Mouse (Mus musculus) liver, embryonic 12.5 days (tissue): ENCODE data around the gene Pex19. TPM values are rescaled to one million over a fixed set of nuclear protein-coding genes. Genes with fewer than 3 reads are reported as not detected.

Experiments used
- ATAC-seq: fragments of 200-750 bp; cut with Nextera tagmentation; 2 replicates; pipeline ENCODE4 v1.8.0; 2017; ENCODE audit warnings: moderate number of reproducible peaks, mild to moderate bottlenecking, moderate library complexity
- H3K27ac ChIP-seq: fragments of 300-500 bp; sonication (generic); 2 replicates; pipeline ENCODE4 v1.5.1; 2016; ENCODE audit warnings: mild to moderate bottlenecking
- H3K27me3 ChIP-seq: fragments of 300-500 bp; sonication (generic); replicated peaks from 2 replicates; pipeline ENCODE4 v1.6.1; 2016; ENCODE audit warnings: mild to moderate bottlenecking, moderate library complexity
- H3K36me3 ChIP-seq: fragments of 300-500 bp; sonication (generic); 2 replicates; pipeline ENCODE4 v1.6.1; 2016; ENCODE audit warnings: mild to moderate bottlenecking, moderate library complexity
- H3K4me1 ChIP-seq: fragments of 300-500 bp; sonication (generic); 2 replicates; pipeline ENCODE4 v1.6.1; 2016
- H3K4me2 ChIP-seq: fragments of 300-500 bp; sonication (generic); 2 replicates; pipeline ENCODE4 v1.6.1; 2016; ENCODE audit warnings: mild to moderate bottlenecking, moderate library complexity
- H3K4me3 ChIP-seq: fragments of 300-500 bp; sonication (generic); 2 replicates; pipeline ENCODE4 v1.5.1; 2016; ENCODE audit warnings: mild to moderate bottlenecking, moderate library complexity
- H3K9ac ChIP-seq: fragments of 300-500 bp; sonication (generic); 2 replicates; pipeline ENCODE4 v1.6.1; 2016; ENCODE audit warnings: mild to moderate bottlenecking, moderate library complexity
- H3K9me3 ChIP-seq: fragments of 300-500 bp; sonication (generic); replicated peaks from 2 replicates; pipeline ENCODE4 v1.6.1; 2016; ENCODE audit warnings: mild to moderate bottlenecking, moderate library complexity
- WGBS: fragments of 180-500 bp; shearing (Covaris S2); methylation state at CpG from one replicate; pipeline ENCODE4 v1.1.7; 2016; ENCODE audit not compliant: insufficient replicate concordance; 5-methylcytosine and 5-hydroxymethylcytosine counted together
- polyA plus RNA-seq: library from polyadenylated mRNA; unstranded; fragments of >200 nt; fragmentation: Nextera tagmentation; extraction: Ambion mirVana; gene quantifications from 2 replicates; pipeline ENCODE4 v1.2.1, GENCODE M21; 2016

Gene Pex19
- polyA plus RNA-seq, 1 experiment from 2014 or later: 56.8 TPM

- no peak for ATAC-seq
- Histone ChIP-seq H3K4me2 (no peak overlapping the region), H3K9ac (no peak overlapping the region), H3K9me3 (no peaks in the 10 kb centered on the region), H3K36me3 (peaks cover 5% of the 10 kb centered on the region), H3K27ac (no peak overlapping the region), H3K4me1 (no peaks in the 10 kb centered on the region), H3K4me3 (no peak overlapping the region), H3K27me3 (no peaks in the 10 kb centered on the region)
- 78% methylated on average over 1 of the region's 1 CpGs for WGBS
Observed at GRCm38 (mm10) chr1:172140825-172141224, 14.3 kb downstream of the Pex19 start.

- WGBS: 69% methylated on average over 3 of the region's 3 CpGs
- no peak for ATAC-seq
- Histone ChIP-seq H3K4me3 (no peak overlapping the region), H3K27ac (no peak overlapping the region), H3K27me3 (no peaks in the 10 kb centered on the region), H3K36me3 (no peaks in the 10 kb centered on the region), H3K4me2 (no peak overlapping the region), H3K4me1 (no peaks in the 10 kb centered on the region), H3K9ac (no peak overlapping the region), H3K9me3 (no peaks in the 10 kb centered on the region)
Observed at GRCm38 (mm10) chr1:172141529-172141928, 15.0 kb downstream of the Pex19 start.

GRCm38 (mm10) chr1:172143570-172143969 lies 17.0 kb downstream of the Pex19 start:
- Histone ChIP-seq H3K27ac (no peak overlapping the region), H3K4me1 (peaks cover 7% of the 10 kb centered on the region), H3K9me3 (no peaks in the 10 kb centered on the region), H3K4me2 (no peak overlapping the region), H3K4me3 (no peak overlapping the region), H3K9ac (no peak overlapping the region), H3K27me3 (no peaks in the 10 kb centered on the region), H3K36me3 (no peaks in the 10 kb centered on the region)
- 30% methylated on average over 1 of the region's 1 CpGs for WGBS
- no peak for ATAC-seq

GRCm38 (mm10) chr1:172147835-172148278 lies 21.3 kb downstream of the Pex19 start, which contains the start of gene Dcaf8:
Gene Dcaf8, plus strand, starts transcription at chr1:172148084.
- ATAC-seq: peak; percentile 98
- H3K4me2 ChIP-seq: peak within 1 kb of the TSS; percentile 71
- H3K9ac ChIP-seq: peak within 1 kb of the TSS; percentile 97
- H3K27me3 ChIP-seq: no peaks in the 10 kb centered on the region
- peak within 1 kb of the TSS; percentile 95 for H3K27ac ChIP-seq
- H3K4me3 ChIP-seq: peak within 1 kb of the TSS; percentile 89
- H3K4me1 ChIP-seq: peaks cover 35% of the 10 kb centered on the region
- peaks cover 31% of the 10 kb centered on the region for H3K36me3 ChIP-seq
- WGBS: 0% methylated on average over 42 of the region's 42 CpGs
- H3K9me3 ChIP-seq: no peaks in the 10 kb centered on the region

- under 1% methylated on average over 39 of the region's 40 CpGs for WGBS
- Histone ChIP-seq H3K4me3 (peak overlapping the region; percentile 89), H3K4me1 (peaks cover 35% of the 10 kb centered on the region), H3K9ac (peak overlapping the region; percentile 97), H3K27ac (peak overlapping the region; percentile 95), H3K4me2 (peak overlapping the region; percentile 71), H3K9me3 (no peaks in the 10 kb centered on the region), H3K36me3 (peaks cover 36% of the 10 kb centered on the region), H3K27me3 (no peaks in the 10 kb centered on the region)
- ATAC-seq: peak; percentile 55
Observed at GRCm38 (mm10) chr1:172148279-172148954, 21.9 kb downstream of the Pex19 start.

- no peaks in the 10 kb centered on the region for H3K27me3 ChIP-seq
- H3K4me3 ChIP-seq: peak overlapping the region; percentile 89
- H3K36me3 ChIP-seq: peaks cover 44% of the 10 kb centered on the region
- H3K9ac ChIP-seq: peak overlapping the region; percentile 97
- H3K4me1 ChIP-seq: peaks cover 35% of the 10 kb centered on the region
- ATAC-seq: peak; percentile 14; the same call in 1 of the 2 replicates
- no peaks in the 10 kb centered on the region for H3K9me3 ChIP-seq
- peak overlapping the region; percentile 71 for H3K4me2 ChIP-seq
- 6% methylated on average over 19 of the region's 19 CpGs for WGBS
- H3K27ac ChIP-seq: peak overlapping the region; percentile 95
Observed at GRCm38 (mm10) chr1:172148955-172149815, 22.6 kb downstream of the Pex19 start.

GRCm38 (mm10) chr1:172154536-172154935 lies 28.0 kb downstream of the Pex19 start:
- Histone ChIP-seq H3K36me3 (peaks cover 78% of the 10 kb centered on the region), H3K4me1 (peaks cover 42% of the 10 kb centered on the region), H3K9me3 (no peaks in the 10 kb centered on the region), H3K27me3 (no peaks in the 10 kb centered on the region), H3K27ac (no peak overlapping the region), H3K4me3 (no peak overlapping the region), H3K9ac (no peak overlapping the region), H3K4me2 (no peak overlapping the region)
- ATAC-seq: no peak
- 88% methylated on average over 3 of the region's 3 CpGs for WGBS

- peaks cover 38% of the 10 kb centered on the region for H3K4me1 ChIP-seq
- H3K27ac ChIP-seq: no peak overlapping the region
- no peaks in the 10 kb centered on the region for H3K9me3 ChIP-seq
- H3K36me3 ChIP-seq: peaks cover 73% of the 10 kb centered on the region
- no peak overlapping the region for H3K9ac ChIP-seq
- no peaks in the 10 kb centered on the region for H3K27me3 ChIP-seq
- no peak overlapping the region for H3K4me3 ChIP-seq
- no peak for ATAC-seq
- WGBS: 82% methylated on average over 3 of the region's 3 CpGs
- H3K4me2 ChIP-seq: no peak overlapping the region
Observed at GRCm38 (mm10) chr1:172155518-172155917, 29.0 kb downstream of the Pex19 start.

GRCm38 (mm10) chr1:172159970-172160369 lies 33.4 kb downstream of the Pex19 start:
- ATAC-seq: no peak
- H3K4me3 ChIP-seq: no peak overlapping the region

GRCm38 (mm10) chr1:172160508-172160907 lies 34.0 kb downstream of the Pex19 start:
- H3K4me2 ChIP-seq: no peak overlapping the region
- peaks cover 16% of the 10 kb centered on the region for H3K4me1 ChIP-seq
- H3K27me3 ChIP-seq: no peaks in the 10 kb centered on the region
- no peak for ATAC-seq
- no peak overlapping the region for H3K9ac ChIP-seq
- no peaks in the 10 kb centered on the region for H3K9me3 ChIP-seq
- H3K36me3 ChIP-seq: peaks cover 51% of the 10 kb centered on the region
- no peak overlapping the region for H3K27ac ChIP-seq
- no peak overlapping the region for H3K4me3 ChIP-seq

More at GRCm38 (mm10) chr1:172159970-172160369, 33.4 kb downstream of the Pex19 start:
- no peaks in the 10 kb centered on the region for H3K27me3 ChIP-seq
- no peaks in the 10 kb centered on the region for H3K9me3 ChIP-seq
- peaks cover 50% of the 10 kb centered on the region for H3K36me3 ChIP-seq
- H3K4me1 ChIP-seq: peaks cover 19% of the 10 kb centered on the region
- H3K4me2 ChIP-seq: no peak overlapping the region
- H3K9ac ChIP-seq: no peak overlapping the region
- no peak overlapping the region for H3K27ac ChIP-seq
- WGBS: 76% methylated on average over 4 of the region's 4 CpGs

- no peak for ATAC-seq
- no peak overlapping the region for H3K9ac ChIP-seq
- no peak overlapping the region for H3K4me3 ChIP-seq
- peaks cover 52% of the 10 kb centered on the region for H3K36me3 ChIP-seq
- WGBS: 94% methylated on average over 1 of the region's 1 CpGs
- H3K9me3 ChIP-seq: no peaks in the 10 kb centered on the region
- H3K4me2 ChIP-seq: no peak overlapping the region
- H3K27me3 ChIP-seq: no peaks in the 10 kb centered on the region
- no peak overlapping the region for H3K27ac ChIP-seq
- peaks cover 12% of the 10 kb centered on the region for H3K4me1 ChIP-seq
Observed at GRCm38 (mm10) chr1:172162009-172162408, 35.5 kb downstream of the Pex19 start.

GRCm38 (mm10) chr1:172162959-172163358 lies 36.4 kb downstream of the Pex19 start:
- Histone ChIP-seq H3K4me1 (peaks cover 12% of the 10 kb centered on the region), H3K27me3 (no peaks in the 10 kb centered on the region), H3K36me3 (peaks cover 58% of the 10 kb centered on the region), H3K4me3 (no peak overlapping the region), H3K9me3 (no peaks in the 10 kb centered on the region), H3K9ac (no peak overlapping the region), H3K27ac (no peak overlapping the region), H3K4me2 (no peak overlapping the region)
- 82% methylated on average over 6 of the region's 6 CpGs for WGBS
- ATAC-seq: no peak
